ENCODE assay signal across 8 mouse cellular contexts in genomic region chr11:109426272-109426586, GRCm38 (mm10). TPM values are rescaled to one million over a fixed set of nuclear protein-coding genes. Genes with fewer than 3 reads are reported as not detected.
A peak's percentile ranks its signal among the peaks of the same experiment; 100 is the strongest.
DNase-seq lines count a peak whose midpoint lies in the region; ATAC-seq and TF ChIP-seq lines count a peak whose summit lies in the region.

No protein-coding gene starts in this region.

- H3ac ChIP-seq in myocyte (ENCODE audit: control insufficient read depth, insufficient read length) = peak overlapping the region; percentile 10

- H3K36me3 ChIP-seq in kidney, postnatal 0 days (ENCODE audit: insufficient read depth, low read length) = peaks cover 14% of the 10 kb centered on the region
- no peaks in the 10 kb centered on the region for H3K36me3 ChIP-seq in embryonic facial prominence, embryonic 11.5 days (replicated peaks; ENCODE audit: control insufficient read depth, insufficient read depth, low read depth, low read length)
- peaks cover 24% of the 10 kb centered on the region for H3K36me3 ChIP-seq in intestine, embryonic 14.5 days (ENCODE audit: control insufficient read depth, insufficient read depth, low read length)
- peaks cover 10% of the 10 kb centered on the region for H3K36me3 ChIP-seq in myocyte (ENCODE audit: control insufficient read depth, insufficient read depth)

- no peak for TF ChIP-seq CTCF in kidney, postnatal 0 days (IDR thresholded peaks at IDR 0.05; ENCODE audit: low read depth)

- no peak for TF ChIP-seq POLR2A in myocyte (IDR thresholded peaks at IDR 0.05; ENCODE audit: insufficient read length, low read depth)

- H3K27ac ChIP-seq in kidney, postnatal 0 days = peak overlapping the region; percentile 69
- peak overlapping the region; percentile 29; the same call in 1 of the 2 replicates for H3K27ac ChIP-seq in embryonic facial prominence, embryonic 11.5 days (replicated peaks; ENCODE audit: low read depth, low read length)
- peak overlapping the region; percentile 78 for H3K27ac ChIP-seq in intestine, embryonic 14.5 days (ENCODE audit: low read depth)

- H3K9me3 ChIP-seq in kidney, postnatal 0 days (replicated peaks; ENCODE audit: low read length) = no peaks in the 10 kb centered on the region
- H3K9me3 ChIP-seq in embryonic facial prominence, embryonic 11.5 days (replicated peaks; ENCODE audit: control insufficient read depth, low read length) = no peaks in the 10 kb centered on the region
- 0 out of 2 replicates have a peak, but pooled peaks cover 4% of the 10 kb centered on the region for H3K9me3 ChIP-seq in intestine, embryonic 14.5 days (ENCODE audit: control insufficient read depth, low read length)

- under 1% methylated on average over 11 of the region's 11 CpGs for WGBS in kidney, postnatal 0 days
- under 1% methylated on average over 11 of the region's 11 CpGs for WGBS in embryonic facial prominence, embryonic 11.5 days
- under 1% methylated on average over 11 of the region's 11 CpGs for WGBS in intestine, embryonic 14.5 days

- no peak; the same call in 1 of the 2 replicates for ATAC-seq in kidney, postnatal 0 days (replicated peaks; ENCODE audit: low FRiP score, low read depth)
- no peak for ATAC-seq in embryonic facial prominence, embryonic 11.5 days (replicated peaks; ENCODE audit: insufficient number of reproducible peaks, low FRiP score, low TSS enrichment, low read depth)
- ATAC-seq in intestine, embryonic 14.5 days (replicated peaks; ENCODE audit: low FRiP score, low TSS enrichment, low read depth) = peak; percentile 54; the same call in 1 of the 2 replicates

- H3K9ac ChIP-seq in kidney, postnatal 0 days (ENCODE audit: low read depth, low read length) = peak overlapping the region; percentile 60
- H3K9ac ChIP-seq in embryonic facial prominence, embryonic 11.5 days (replicated peaks; ENCODE audit: low read length) = peak overlapping the region; percentile 76
- H3K9ac ChIP-seq in intestine, embryonic 14.5 days (ENCODE audit: low read length) = peak overlapping the region; percentile 57

- H3K4me1 ChIP-seq in kidney, postnatal 0 days (replicated peaks; ENCODE audit: insufficient read depth, low read length) = 0 out of 2 replicates have a peak, but pooled peaks cover 4% of the 10 kb centered on the region
- no peaks in the 10 kb centered on the region for H3K4me1 ChIP-seq in embryonic facial prominence, embryonic 11.5 days (ENCODE audit: control insufficient read depth, insufficient read depth, low read length)
- H3K4me1 ChIP-seq in intestine, embryonic 14.5 days (replicated peaks; ENCODE audit: control insufficient read depth, insufficient read depth, low read length) = peaks cover 6% of the 10 kb centered on the region

- H3K79me2 ChIP-seq in myocyte (ENCODE audit: control insufficient read depth, insufficient read depth) = peaks cover 6% of the 10 kb centered on the region

- no peak for DNase-seq in kidney, postnatal 0 days (ENCODE audit: low spot score)
- DNase-seq in kidney, adult 8-10 months = no peak
- no peak for DNase-seq in embryonic facial prominence, embryonic 11.5 days (ENCODE audit: low spot score)
- DNase-seq in intestine, embryonic 14.5 days (ENCODE audit: low spot score) = no peak
- DNase-seq in gastrocnemius, postnatal 36 days = no peak
- DNase-seq in frontal cortex, postnatal 25 days (ENCODE audit: low spot score in 2 of 2) = no peak
- no peak for DNase-seq in layer of hippocampus, adult 11-12 months (ENCODE audit: low spot score)

- H3K4me2 ChIP-seq in kidney, postnatal 0 days (ENCODE audit: low read length) = peak overlapping the region; percentile 48
- peak overlapping the region; percentile 58 for H3K4me2 ChIP-seq in embryonic facial prominence, embryonic 11.5 days (ENCODE audit: low read depth, low read length)
- peak overlapping the region; percentile 59 for H3K4me2 ChIP-seq in intestine, embryonic 14.5 days (ENCODE audit: low read length)
- H3K4me2 ChIP-seq in myocyte (ENCODE audit: low read depth) = peak overlapping the region; percentile 87

- intact Hi-C loops in gastrocnemius, postnatal 36 days (cut with DNase I) = loop anchor here (5.0 kb wide), 1 partner anchor 504 kb away; the partner anchor contains the start of gene Axin2

- peak overlapping the region; percentile 43 for H3K4me3 ChIP-seq in kidney, postnatal 0 days (replicated peaks; ENCODE audit: low read depth, low read length)
- H3K4me3 ChIP-seq in embryonic facial prominence, embryonic 11.5 days (ENCODE audit: low read depth, low read length) = peak overlapping the region; percentile 57
- peak overlapping the region; percentile 53 for H3K4me3 ChIP-seq in intestine, embryonic 14.5 days (ENCODE audit: low read depth, low read length)
- H3K4me3 ChIP-seq in myocyte = peak overlapping the region; percentile 78

- no peaks in the 10 kb centered on the region for H3K27me3 ChIP-seq in kidney, postnatal 0 days (ENCODE audit: insufficient read depth, low read length)
- no peaks in the 10 kb centered on the region for H3K27me3 ChIP-seq in embryonic facial prominence, embryonic 11.5 days (ENCODE audit: control insufficient read depth, insufficient read depth, low read length)
- H3K27me3 ChIP-seq in intestine, embryonic 14.5 days (replicated peaks; ENCODE audit: control insufficient read depth, insufficient read depth, low read length) = no peaks in the 10 kb centered on the region
- H3K27me3 ChIP-seq in myocyte (ENCODE audit: control insufficient read depth, insufficient read depth, insufficient read length) = no peaks in the 10 kb centered on the region

TF ChIP-seq in myocyte, 11 proteins besides CTCF, POLR2A, EP300 and RAD21:
- no peak for TF ChIP-seq E2F4 (IDR thresholded peaks at IDR 0.05; ENCODE audit: insufficient read depth)
- no peak for TF ChIP-seq SRF (IDR thresholded peaks at IDR 0.05; ENCODE audit: control insufficient read depth, insufficient read length, low read depth)
- no peak for TF ChIP-seq MYOG (IDR thresholded peaks at IDR 0.05; ENCODE audit: control insufficient read depth in 1 of 3, insufficient read depth in 1 of 3, insufficient read length in 2 of 3, low read depth in 2 of 3)
- no peak for TF ChIP-seq TCF3 (IDR thresholded peaks at IDR 0.05; ENCODE audit: insufficient read length, low read depth)
- no peak for TF ChIP-seq POLR2AphosphoS2 (IDR thresholded peaks at IDR 0.05; ENCODE audit: insufficient read length, low read depth)
- no peak for TF ChIP-seq MAX (IDR thresholded peaks at IDR 0.05; ENCODE audit: low read depth)
- TF ChIP-seq MYOD1 (IDR thresholded peaks at IDR 0.05; ENCODE audit: control insufficient read depth in 1 of 3, insufficient read length in 2 of 3, low read depth in 2 of 3) = no peak
- TF ChIP-seq CEBPB (IDR thresholded peaks at IDR 0.05; ENCODE audit: insufficient read depth, poor library complexity, severe bottlenecking) = no peak
- TF ChIP-seq USF1 (IDR thresholded peaks at IDR 0.05; ENCODE audit: low read depth) = no peak
- TF ChIP-seq TCF12 (IDR thresholded peaks at IDR 0.05; ENCODE audit: insufficient read depth, poor library complexity, severe bottlenecking) = no peak
- no peak for TF ChIP-seq REST (IDR thresholded peaks at IDR 0.05; ENCODE audit: insufficient read depth, insufficient read length)

RNA-seq across cellular contexts. Expression of gene Amz2, which starts 0.5 kb away (rescaled TPM):
- 30.4 and 32.8 TPM in 2 replicates for polyA plus RNA-seq in kidney, postnatal 0 days (2015; fragmentation: Nextera tagmentation; extraction: Ambion mirVana)
- polyA plus RNA-seq in embryonic facial prominence, embryonic 11.5 days (2014; fragmentation: Nextera tagmentation; extraction: Ambion mirVana) = 46.8 and 48.7 TPM in 2 replicates
- 41.8 and 43.0 TPM in 2 replicates for polyA plus RNA-seq in intestine, embryonic 14.5 days (2014; fragmentation: Nextera tagmentation; extraction: Ambion mirVana)
- polyA plus RNA-seq in myocyte (2012; fragmentation: generic; extraction: Trizol) = 31.5 TPM
- 10 to 100 TPM; 60.1 to 63.4 TPM for total RNA-seq in gastrocnemius, postnatal 36 days (2021)

RNA-seq across cellular contexts. Expression of gene 9930022D16Rik, which starts 12.5 kb away (rescaled TPM):
- 0.04 TPM in 1 of 2 replicates, not detected in the other for polyA plus RNA-seq in kidney, postnatal 0 days (2015; fragmentation: Nextera tagmentation; extraction: Ambion mirVana)
- not detected in 2 replicates for polyA plus RNA-seq in embryonic facial prominence, embryonic 11.5 days (2014; fragmentation: Nextera tagmentation; extraction: Ambion mirVana)
- not detected in 2 replicates for polyA plus RNA-seq in intestine, embryonic 14.5 days (2014; fragmentation: Nextera tagmentation; extraction: Ambion mirVana)
- not detected for polyA plus RNA-seq in myocyte (2012; fragmentation: generic; extraction: Trizol)
- not detected for total RNA-seq in gastrocnemius, postnatal 36 days (2021)

RNA-seq across cellular contexts. Expression of gene Arsg, which starts 46.9 kb away (rescaled TPM):
- polyA plus RNA-seq in kidney, postnatal 0 days (2015; fragmentation: Nextera tagmentation; extraction: Ambion mirVana) = 9.1 and 9.9 TPM in 2 replicates
- 1.9 and 3.1 TPM in 2 replicates for polyA plus RNA-seq in embryonic facial prominence, embryonic 11.5 days (2014; fragmentation: Nextera tagmentation; extraction: Ambion mirVana)
- polyA plus RNA-seq in intestine, embryonic 14.5 days (2014; fragmentation: Nextera tagmentation; extraction: Ambion mirVana) = 2.8 and 3.9 TPM in 2 replicates
- 2.4 TPM for polyA plus RNA-seq in myocyte (2012; fragmentation: generic; extraction: Trizol)
- 1 to 10 TPM in 1 of 2 experiments, under 1 TPM in 1; 0.86 to 1.7 TPM for total RNA-seq in gastrocnemius, postnatal 36 days (2021)

RNA-seq across cellular contexts. Expression of gene Slc16a6, which starts 47.2 kb away (rescaled TPM):
- 5.3 and 7.8 TPM in 2 replicates for polyA plus RNA-seq in kidney, postnatal 0 days (2015; fragmentation: Nextera tagmentation; extraction: Ambion mirVana)
- 3.3 and 3.7 TPM in 2 replicates for polyA plus RNA-seq in embryonic facial prominence, embryonic 11.5 days (2014; fragmentation: Nextera tagmentation; extraction: Ambion mirVana)
- polyA plus RNA-seq in intestine, embryonic 14.5 days (2014; fragmentation: Nextera tagmentation; extraction: Ambion mirVana) = 7.1 and 7.3 TPM in 2 replicates
- 4.3 TPM for polyA plus RNA-seq in myocyte (2012; fragmentation: generic; extraction: Trizol)
- 1 to 10 TPM; 4.8 to 9.4 TPM for total RNA-seq in gastrocnemius, postnatal 36 days (2021)
